Mouse (Mus musculus) G1E (cell line): ENCODE results near the gene Rrp36.

ENCODE experiments used
- CTCF ChIP-seq: IDR thresholded peaks from 2 replicates; pipeline ENCODE4 v1.5.1; 2012; ENCODE audit warnings: low read depth, low read length, inconsistent platforms, mixed read lengths
- GATA1 ChIP-seq: IDR thresholded peaks from 2 replicates; pipeline ENCODE4 v1.6.1; 2012; ENCODE audit warnings: borderline replicate concordance, low read length, inconsistent platforms, mixed read lengths
- TAL1 ChIP-seq: conservative IDR thresholded peaks from 2 replicates; pipeline ENCODE4 v1.6.1; 2012; ENCODE audit warnings: low read depth, low read length, inconsistent platforms, mixed read lengths

DNA sequence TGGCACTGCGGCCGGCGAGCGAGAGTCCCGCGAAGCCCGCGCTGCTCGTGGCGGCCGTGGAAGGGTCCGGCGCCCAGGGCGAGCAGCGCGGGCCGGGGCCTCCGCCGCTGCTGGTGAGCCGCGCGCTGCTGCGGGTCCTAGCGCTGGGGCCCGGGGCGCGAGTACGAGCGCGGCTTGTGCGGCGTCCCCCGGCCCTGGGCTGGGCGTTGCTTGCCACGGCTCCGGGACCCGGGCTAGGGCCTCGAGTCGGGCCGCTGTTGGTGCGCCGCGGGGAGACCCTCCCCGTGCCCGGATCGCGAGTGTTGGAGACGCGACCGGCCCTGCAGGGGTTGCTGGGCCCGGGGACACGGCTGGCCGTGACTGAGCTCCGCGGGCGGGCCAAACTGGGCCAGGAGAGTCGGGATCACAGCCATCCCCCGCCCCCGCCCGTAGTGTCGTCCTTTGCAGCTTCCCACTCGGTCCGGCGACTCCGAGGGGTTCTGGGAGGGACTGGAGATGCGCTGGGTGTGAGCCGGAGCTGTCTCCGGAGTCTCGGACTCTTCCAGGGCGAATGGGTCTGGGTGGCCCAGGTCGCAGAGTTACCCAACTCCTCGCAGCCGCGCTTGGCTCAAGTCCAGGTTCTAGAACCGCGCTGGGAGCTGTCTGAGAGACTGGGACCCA is 37.6 kb upstream of the Rrp36 start:
- TF ChIP-seq CTCF (no peak), GATA1 (no peak), TAL1 (no peak)
